Mouse (Mus musculus) embryonic facial prominence, embryonic 15.5 days (tissue): ENCODE results near the gene Med17. TPM values are rescaled to one million over a fixed set of nuclear protein-coding genes. Genes with fewer than 3 reads are reported as not detected.
A peak's percentile ranks its signal among the peaks of the same experiment; 100 is the strongest.

Source experiments
- ATAC-seq: fragments of 200-750 bp; cut with Nextera tagmentation; 2 replicates; pipeline ENCODE4 v1.8.0; 2017; ENCODE audit warnings: low read depth, moderate TSS enrichment; ENCODE audit not compliant: insufficient number of reproducible peaks, low FRiP score, low TSS enrichment
- H3K27ac ChIP-seq: fragments of 300-500 bp; sonication (generic); replicated peaks from 2 replicates; pipeline ENCODE4 v1.5.1; 2015; ENCODE audit warnings: mild to moderate bottlenecking, inconsistent platforms
- H3K27me3 ChIP-seq: fragments of 300-500 bp; sonication (generic); 2 replicates; pipeline ENCODE4 v1.6.1; 2015; ENCODE audit warnings: inconsistent platforms
- H3K36me3 ChIP-seq: fragments of 300-500 bp; sonication (generic); 2 replicates; pipeline ENCODE4 v1.6.1; 2015; ENCODE audit warnings: mild to moderate bottlenecking, inconsistent platforms
- H3K4me1 ChIP-seq: fragments of 300-500 bp; sonication (generic); 2 replicates; pipeline ENCODE4 v1.6.1; 2015; ENCODE audit warnings: inconsistent platforms
- H3K4me2 ChIP-seq: fragments of 300-500 bp; sonication (generic); replicated peaks from 2 replicates; pipeline ENCODE4 v1.6.1; 2015; ENCODE audit warnings: mild to moderate bottlenecking, inconsistent platforms
- H3K4me3 ChIP-seq: fragments of 300-500 bp; sonication (generic); replicated peaks from 2 replicates; pipeline ENCODE4 v1.5.1; 2015; ENCODE audit warnings: mild to moderate bottlenecking, inconsistent platforms
- H3K9ac ChIP-seq: fragments of 300-500 bp; sonication (generic); 2 replicates; pipeline ENCODE4 v1.6.1; 2015; ENCODE audit warnings: inconsistent platforms
- H3K9me3 ChIP-seq: fragments of 300-500 bp; sonication (generic); replicated peaks from 2 replicates; pipeline ENCODE4 v1.6.1; 2016; ENCODE audit warnings: inconsistent platforms
- WGBS: fragments of 180-500 bp; shearing (Covaris S2); methylation state at CpG from one replicate; pipeline ENCODE4 v1.1.7; 2015; 5-methylcytosine and 5-hydroxymethylcytosine counted together
- polyA plus RNA-seq: library from polyadenylated mRNA; unstranded; fragments of >200 nt; fragmentation: Nextera tagmentation; extraction: Ambion mirVana; gene quantifications from 2 replicates; pipeline ENCODE4 v1.2.1, GENCODE M21; 2015

Med17 gene
- polyA plus RNA-seq, 1 experiment from 2014 or later, result 30.7 TPM

- Histone ChIP-seq H3K27ac (no peak overlapping the region), H3K4me3 (no peak overlapping the region)
- WGBS, result 72% methylated on average over 7 of the region's 7 CpGs
Measured at GRCm38 (mm10) chr9:15250376-15250775, 29.4 kb downstream of the Med17 start.

GRCm38 (mm10) chr9:15245319-15246075 lies 34.2 kb downstream of the Med17 start:
- no peaks in the 10 kb centered on the region for H3K36me3 ChIP-seq
- no peak overlapping the region for H3K27ac ChIP-seq
- 66% methylated on average over 14 of the region's 14 CpGs for WGBS
- ATAC-seq, result no peak
- no peaks in the 10 kb centered on the region for H3K4me1 ChIP-seq
- no peak overlapping the region for H3K4me2 ChIP-seq
- no peaks in the 10 kb centered on the region for H3K27me3 ChIP-seq
- H3K4me3 ChIP-seq, result no peak overlapping the region
- no peaks in the 10 kb centered on the region for H3K9me3 ChIP-seq
- H3K9ac ChIP-seq, result no peak overlapping the region

More at GRCm38 (mm10) chr9:15250376-15250775, 29.4 kb downstream of the Med17 start:
- ATAC-seq, result no peak
- H3K9me3 ChIP-seq, result no peaks in the 10 kb centered on the region
- no peaks in the 10 kb centered on the region for H3K36me3 ChIP-seq
- H3K4me2 ChIP-seq, result no peak overlapping the region
- no peak overlapping the region for H3K9ac ChIP-seq
- no peaks in the 10 kb centered on the region for H3K27me3 ChIP-seq
- H3K4me1 ChIP-seq, result no peaks in the 10 kb centered on the region

GRCm38 (mm10) chr9:15242130-15242529 lies 37.6 kb downstream of the Med17 start:
- no peaks in the 10 kb centered on the region for H3K9me3 ChIP-seq
- H3K36me3 ChIP-seq, result no peaks in the 10 kb centered on the region
- H3K27me3 ChIP-seq, result no peaks in the 10 kb centered on the region
- peaks cover 23% of the 10 kb centered on the region for H3K4me1 ChIP-seq
- no peak for ATAC-seq
- no peak overlapping the region for H3K4me3 ChIP-seq
- WGBS, result 88% methylated on average over 1 of the region's 1 CpGs
- no peak overlapping the region for H3K27ac ChIP-seq
- no peak overlapping the region for H3K4me2 ChIP-seq
- H3K9ac ChIP-seq, result no peak overlapping the region

- 47% methylated on average over 9 of the region's 9 CpGs for WGBS
- H3K4me3 ChIP-seq, result no peak overlapping the region
- no peaks in the 10 kb centered on the region for H3K36me3 ChIP-seq
- H3K4me2 ChIP-seq, result no peak overlapping the region
- ATAC-seq, result no peak
- H3K9ac ChIP-seq, result no peak overlapping the region
- no peak overlapping the region; the same call in 1 of the 2 replicates for H3K27ac ChIP-seq
- no peaks in the 10 kb centered on the region for H3K9me3 ChIP-seq
- peaks cover 23% of the 10 kb centered on the region for H3K4me1 ChIP-seq
- no peaks in the 10 kb centered on the region for H3K27me3 ChIP-seq
Measured at GRCm38 (mm10) chr9:15241596-15241939, 38.2 kb downstream of the Med17 start.

GRCm38 (mm10) chr9:15240863-15241595 lies 38.7 kb downstream of the Med17 start:
- 64% methylated on average over 6 of the region's 6 CpGs for WGBS
- no peak overlapping the region for H3K27ac ChIP-seq
- H3K27me3 ChIP-seq, result no peaks in the 10 kb centered on the region
- H3K9me3 ChIP-seq, result no peaks in the 10 kb centered on the region
- no peaks in the 10 kb centered on the region for H3K36me3 ChIP-seq
- no peak overlapping the region for H3K4me3 ChIP-seq
- peaks cover 23% of the 10 kb centered on the region for H3K4me1 ChIP-seq
- no peak overlapping the region for H3K9ac ChIP-seq
- ATAC-seq, result no peak
- no peak overlapping the region for H3K4me2 ChIP-seq

GRCm38 (mm10) chr9:15240006-15240405 lies 39.7 kb downstream of the Med17 start:
- H3K4me2 ChIP-seq, result no peak overlapping the region
- H3K9me3 ChIP-seq, result no peaks in the 10 kb centered on the region
- peaks cover 23% of the 10 kb centered on the region for H3K4me1 ChIP-seq
- no peaks in the 10 kb centered on the region for H3K36me3 ChIP-seq
- H3K4me3 ChIP-seq, result peak overlapping the region; percentile 51; the same call in 1 of the 2 replicates
- 91% methylated on average over 6 of the region's 6 CpGs for WGBS
- no peak overlapping the region for H3K9ac ChIP-seq
- H3K27ac ChIP-seq, result no peak overlapping the region
- H3K27me3 ChIP-seq, result no peaks in the 10 kb centered on the region
- no peak for ATAC-seq

GRCm38 (mm10) chr9:15239042-15239925 lies 40.4 kb downstream of the Med17 start, which contains the start of gene Vstm5:
Gene Vstm5 (plus strand): TSS chr9:15239045.
- ATAC-seq, result peak; percentile 64
- Histone ChIP-seq H3K27ac (peak within 1 kb of the TSS; percentile 73), H3K4me3 (peak within 1 kb of the TSS; percentile 51), H3K27me3 (no peaks in the 10 kb centered on the region), H3K9me3 (no peaks in the 10 kb centered on the region), H3K4me2 (peak within 1 kb of the TSS; percentile 90), H3K9ac (peak within 1 kb of the TSS; percentile 57), H3K36me3 (no peaks in the 10 kb centered on the region), H3K4me1 (peaks cover 23% of the 10 kb centered on the region)
- 4% methylated on average over 35 of the region's 35 CpGs for WGBS

GRCm38 (mm10) chr9:15238297-15238990 lies 41.3 kb downstream of the Med17 start:
- Histone ChIP-seq H3K27me3 (no peaks in the 10 kb centered on the region), H3K9me3 (no peaks in the 10 kb centered on the region), H3K4me2 (peak overlapping the region; percentile 90), H3K4me3 (peak overlapping the region; percentile 51), H3K4me1 (peaks cover 23% of the 10 kb centered on the region), H3K27ac (peak overlapping the region; percentile 34; the same call in 1 of the 2 replicates), H3K9ac (no peak overlapping the region), H3K36me3 (no peaks in the 10 kb centered on the region)
- ATAC-seq, result no peak
- WGBS, result 76% methylated on average over 16 of the region's 16 CpGs

- no peak for ATAC-seq
- 36% methylated on average over 14 of the region's 14 CpGs for WGBS
- no peak overlapping the region for H3K9ac ChIP-seq
Measured at GRCm38 (mm10) chr9:15237516-15238296, 42.0 kb downstream of the Med17 start.

GRCm38 (mm10) chr9:15235986-15236385 lies 43.7 kb downstream of the Med17 start:
- no peaks in the 10 kb centered on the region for H3K27me3 ChIP-seq
- no peak overlapping the region for H3K9ac ChIP-seq
- no peak overlapping the region for H3K4me3 ChIP-seq
- no peak for ATAC-seq
- 71% methylated on average over 3 of the region's 3 CpGs for WGBS
- H3K4me2 ChIP-seq, result no peak overlapping the region
- peaks cover 23% of the 10 kb centered on the region for H3K4me1 ChIP-seq
- no peaks in the 10 kb centered on the region for H3K36me3 ChIP-seq
- H3K27ac ChIP-seq, result no peak overlapping the region
- H3K9me3 ChIP-seq, result no peaks in the 10 kb centered on the region

More at GRCm38 (mm10) chr9:15237516-15238296, 42.0 kb downstream of the Med17 start:
- H3K9me3 ChIP-seq, result no peaks in the 10 kb centered on the region
- no peaks in the 10 kb centered on the region for H3K27me3 ChIP-seq
- no peaks in the 10 kb centered on the region for H3K36me3 ChIP-seq
- no peak overlapping the region for H3K27ac ChIP-seq
- no peak overlapping the region for H3K4me3 ChIP-seq
- H3K4me2 ChIP-seq, result no peak overlapping the region
- peaks cover 23% of the 10 kb centered on the region for H3K4me1 ChIP-seq
